Mouse (Mus musculus): Measurements from ENCODE around the gene Myl10. TPM values are rescaled to one million over a fixed set of nuclear protein-coding genes. Genes with fewer than 3 reads are reported as not detected.
A peak's percentile ranks its signal among the peaks of the same experiment; 100 is the strongest.

Gene Myl10
- total and polyA plus RNA-seq, 2 experiments from 2014 or later: not detected

DNA sequence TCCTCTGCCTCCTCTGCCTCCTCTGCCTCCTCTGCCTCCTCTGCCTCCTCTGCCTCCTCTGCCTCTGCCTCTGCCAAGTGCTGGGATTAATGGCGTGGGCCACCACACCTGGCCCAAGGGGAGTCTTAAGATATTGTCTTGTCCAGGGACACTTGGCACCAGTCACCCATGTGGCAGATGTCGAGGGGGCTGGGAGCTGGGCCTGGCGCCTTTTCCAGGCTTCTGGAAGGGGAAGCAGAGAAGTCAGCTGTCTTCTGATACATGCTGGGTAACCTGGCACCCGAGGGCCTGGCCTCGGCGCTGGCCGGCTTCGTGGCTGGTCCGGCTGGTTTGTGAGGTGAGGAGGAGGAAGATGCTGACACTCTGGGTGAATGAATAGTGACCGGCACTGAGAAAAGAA is 30.7 kb upstream of the Myl10 start:
- TF ChIP-seq CTCF (IDR thresholded peaks at IDR 0.05; ENCODE audit: low read depth): no peak
- ATAC-seq (no peak), DNase-seq (no peak)
- Histone ChIP-seq H3K27ac (ENCODE audit: low read depth, low read length) (no peak overlapping the region), H3K4me2 (ENCODE audit: low read depth) (no peak overlapping the region), H3K27me3 (ENCODE audit: insufficient read depth, low read length) (no peaks in the 10 kb centered on the region), H3K9ac (no peak overlapping the region), H3K4me1 (ENCODE audit: insufficient read depth) (no peaks in the 10 kb centered on the region), H3K9me3 (ENCODE audit: low read length) (no peaks in the 10 kb centered on the region), H3K36me3 (ENCODE audit: insufficient read depth) (no peaks in the 10 kb centered on the region), H3K4me3 (ENCODE audit: low read depth, low read length) (no peak overlapping the region)
- WGBS: 76% methylated on average over 10 of the region's 10 CpGs

DNA sequence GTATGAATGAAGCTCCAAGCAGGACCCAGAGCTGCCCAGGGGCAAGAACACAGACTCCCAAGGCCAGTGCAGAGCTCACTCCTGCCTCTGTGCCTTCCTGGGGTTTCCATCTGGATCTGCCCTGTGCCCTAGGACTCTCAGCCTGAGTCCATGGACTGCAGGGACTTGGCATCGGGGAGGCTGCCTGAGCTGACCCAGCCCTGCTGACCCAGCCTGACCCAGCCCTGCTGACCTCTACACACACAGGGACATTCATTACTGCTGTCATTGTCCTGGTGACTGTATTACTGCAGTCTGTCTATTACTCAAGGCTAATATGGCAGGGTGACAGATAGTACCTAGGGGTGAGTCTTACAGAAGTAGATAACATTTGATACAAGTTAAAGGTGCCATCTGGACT is 30.1 kb upstream of the Myl10 start:
- Histone ChIP-seq H3K9ac (no peak overlapping the region), H3K36me3 (ENCODE audit: insufficient read depth) (no peaks in the 10 kb centered on the region), H3K27ac (ENCODE audit: low read depth, low read length) (no peak overlapping the region), H3K27me3 (ENCODE audit: insufficient read depth, low read length) (no peaks in the 10 kb centered on the region), H3K9me3 (ENCODE audit: low read length) (no peaks in the 10 kb centered on the region), H3K4me1 (ENCODE audit: insufficient read depth) (no peaks in the 10 kb centered on the region), H3K4me2 (ENCODE audit: low read depth) (no peak overlapping the region), H3K4me3 (ENCODE audit: low read depth, low read length) (no peak overlapping the region)
- 75% methylated on average over 1 of the region's 1 CpGs for WGBS
- no peak for TF ChIP-seq CTCF (IDR thresholded peaks at IDR 0.05; ENCODE audit: low read depth)
- ATAC-seq (no peak), DNase-seq (no peak)

DNA sequence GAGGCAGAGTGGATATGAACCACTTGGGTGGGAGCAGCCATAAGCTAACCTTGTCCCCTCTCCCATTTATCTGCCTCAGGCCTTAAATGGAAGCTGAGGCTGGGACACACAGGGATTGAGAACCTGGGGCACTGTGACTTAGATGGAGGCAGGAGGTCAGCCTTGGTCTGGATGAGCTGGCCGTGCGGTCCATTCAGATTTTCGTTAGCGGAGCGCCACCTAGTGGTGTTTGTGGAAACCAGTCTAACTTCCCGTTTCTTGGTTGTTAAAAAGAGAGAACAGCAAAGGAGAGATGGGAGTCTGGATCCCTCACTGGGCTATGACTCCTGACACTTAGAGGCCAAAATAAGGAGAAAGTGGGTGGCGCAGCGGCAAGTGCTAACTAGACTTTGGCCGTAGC is 28.4 kb upstream of the Myl10 start:
- Histone ChIP-seq H3K4me2 (ENCODE audit: low read depth) (no peak overlapping the region), H3K36me3 (ENCODE audit: insufficient read depth) (no peaks in the 10 kb centered on the region), H3K4me1 (ENCODE audit: insufficient read depth) (no peaks in the 10 kb centered on the region), H3K27me3 (ENCODE audit: insufficient read depth, low read length) (no peaks in the 10 kb centered on the region), H3K27ac (ENCODE audit: low read depth, low read length) (no peak overlapping the region), H3K9ac (no peak overlapping the region), H3K4me3 (ENCODE audit: low read depth, low read length) (no peak overlapping the region), H3K9me3 (ENCODE audit: low read length) (no peaks in the 10 kb centered on the region)
- ATAC-seq: no peak; the same call in 1 of the 2 replicates
- WGBS: 8% methylated on average over 9 of the region's 9 CpGs
- peak; percentile 87 for TF ChIP-seq CTCF (IDR thresholded peaks at IDR 0.05; ENCODE audit: low read depth)
- DNase-seq: peak; percentile 80

DNA sequence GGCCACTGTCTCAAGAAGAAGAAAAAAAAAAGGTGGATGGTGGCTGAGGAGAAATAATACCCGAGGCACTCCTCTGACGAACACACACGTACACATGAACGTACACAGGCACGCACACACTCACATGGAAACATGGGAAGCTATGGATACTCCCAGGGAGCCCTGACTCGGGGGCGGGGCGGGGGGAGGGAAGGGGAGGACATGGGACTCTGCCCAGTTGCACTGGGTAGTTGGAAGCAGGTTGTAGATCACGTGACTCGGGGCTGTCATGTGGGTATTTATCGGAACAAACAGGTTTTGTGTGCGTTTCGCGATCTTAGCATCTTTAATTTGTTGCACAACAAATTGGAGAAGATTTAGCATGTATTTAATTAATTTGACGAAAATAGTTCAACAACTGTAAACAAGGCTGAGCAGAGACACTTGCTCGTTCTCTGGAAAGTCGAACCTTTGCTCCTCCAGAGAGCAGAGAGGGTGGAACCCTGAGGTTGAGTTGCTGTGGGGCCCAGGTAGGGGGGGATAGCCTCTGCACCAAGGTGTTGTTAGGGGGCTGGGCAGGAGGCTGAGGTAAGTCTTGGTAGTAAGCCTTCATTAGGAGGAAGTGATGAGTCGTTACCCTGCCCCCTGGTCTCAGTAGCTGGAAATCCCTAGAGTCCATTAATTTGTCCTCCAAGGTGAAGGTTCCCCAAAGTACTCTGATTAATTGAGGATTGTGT is 16.5 kb upstream of the Myl10 start:
- H3K9me3 ChIP-seq (ENCODE audit: low read length): no peaks in the 10 kb centered on the region
- TF ChIP-seq CTCF (IDR thresholded peaks at IDR 0.05; ENCODE audit: low read depth): no peak
- WGBS: 86% methylated on average over 18 of the region's 18 CpGs
- DNase-seq (no peak), ATAC-seq (no peak)
- H3K9ac ChIP-seq: no peak overlapping the region
- H3K4me2 ChIP-seq (ENCODE audit: low read depth): no peak overlapping the region
- no peaks in the 10 kb centered on the region for H3K27me3 ChIP-seq (ENCODE audit: insufficient read depth, low read length)
- H3K4me1 ChIP-seq (ENCODE audit: insufficient read depth): no peaks in the 10 kb centered on the region
- H3K36me3 ChIP-seq (ENCODE audit: insufficient read depth): no peaks in the 10 kb centered on the region
- no peak overlapping the region for H3K4me3 ChIP-seq (ENCODE audit: low read depth, low read length)
- no peak overlapping the region for H3K27ac ChIP-seq (ENCODE audit: low read depth, low read length)

DNA sequence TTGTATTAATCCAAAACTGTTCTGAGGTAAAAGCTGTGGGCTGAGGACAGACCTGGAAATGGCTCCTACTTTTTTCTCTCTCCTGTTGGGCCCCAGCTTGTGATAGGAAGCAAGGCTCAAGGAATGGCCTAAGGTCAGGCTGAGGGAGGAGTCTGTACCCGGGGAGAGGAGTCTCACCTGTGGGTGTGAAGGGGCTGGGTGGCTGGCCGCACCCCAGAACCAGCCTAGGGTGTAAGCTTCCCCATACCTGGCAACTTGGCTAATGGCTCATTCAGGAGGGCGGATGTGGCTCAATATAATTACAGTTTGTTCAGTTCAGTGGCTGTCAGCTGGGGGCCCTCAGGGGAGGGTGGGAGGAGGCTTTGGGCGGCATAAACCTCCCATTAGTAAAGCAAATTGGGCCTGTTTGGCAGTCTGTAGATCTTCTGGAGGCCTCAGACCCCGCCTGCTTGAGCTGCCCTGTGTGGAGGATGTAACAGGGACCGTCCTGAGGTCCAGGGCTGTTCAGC is 14.1 kb upstream of the Myl10 start:
- Histone ChIP-seq H3K27me3 (ENCODE audit: insufficient read depth, low read length) (no peaks in the 10 kb centered on the region), H3K9ac (no peak overlapping the region), H3K4me3 (ENCODE audit: low read depth, low read length) (no peak overlapping the region), H3K36me3 (ENCODE audit: insufficient read depth) (no peaks in the 10 kb centered on the region), H3K4me1 (ENCODE audit: insufficient read depth) (no peaks in the 10 kb centered on the region), H3K9me3 (ENCODE audit: low read length) (no peaks in the 10 kb centered on the region), H3K27ac (ENCODE audit: low read depth, low read length) (no peak overlapping the region), H3K4me2 (ENCODE audit: low read depth) (no peak overlapping the region)
- DNase-seq (no peak), ATAC-seq (no peak)
- WGBS: 68% methylated on average over 6 of the region's 6 CpGs
- TF ChIP-seq CTCF (IDR thresholded peaks at IDR 0.05; ENCODE audit: low read depth): no peak

DNA sequence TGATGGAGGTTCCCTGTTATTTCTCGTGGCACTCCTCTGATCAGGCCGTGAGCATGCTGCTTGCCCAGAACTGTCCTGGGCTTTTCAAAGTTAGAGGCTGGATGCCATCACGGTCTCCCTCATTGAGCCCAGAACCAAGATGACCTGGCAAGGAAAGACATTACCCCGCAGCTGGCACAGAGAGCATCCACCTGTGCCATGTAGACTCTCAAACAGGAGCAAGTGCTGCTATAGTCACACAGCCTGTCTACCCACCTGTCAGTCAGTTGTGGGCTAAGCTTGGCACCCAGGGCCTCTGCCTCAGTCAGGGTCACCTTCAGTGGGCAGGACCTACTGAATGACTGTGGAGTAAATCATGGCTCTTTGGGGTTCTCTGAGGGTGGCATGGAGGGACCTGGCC is 6.6 kb upstream of the Myl10 start:
- no peaks in the 10 kb centered on the region for H3K27me3 ChIP-seq (ENCODE audit: insufficient read depth, low read length)
- H3K4me1 ChIP-seq (ENCODE audit: insufficient read depth): no peaks in the 10 kb centered on the region
- no peaks in the 10 kb centered on the region for H3K9me3 ChIP-seq (ENCODE audit: low read length)
- ATAC-seq (no peak), DNase-seq (no peak)
- no peak overlapping the region for H3K27ac ChIP-seq (ENCODE audit: low read depth, low read length)
- no peak overlapping the region for H3K9ac ChIP-seq
- H3K4me2 ChIP-seq (ENCODE audit: low read depth): no peak overlapping the region
- 88% methylated on average over 4 of the region's 4 CpGs for WGBS
- no peak overlapping the region for H3K4me3 ChIP-seq (ENCODE audit: low read depth, low read length)
- no peaks in the 10 kb centered on the region for H3K36me3 ChIP-seq (ENCODE audit: insufficient read depth)
- TF ChIP-seq CTCF (IDR thresholded peaks at IDR 0.05; ENCODE audit: low read depth): no peak

DNA sequence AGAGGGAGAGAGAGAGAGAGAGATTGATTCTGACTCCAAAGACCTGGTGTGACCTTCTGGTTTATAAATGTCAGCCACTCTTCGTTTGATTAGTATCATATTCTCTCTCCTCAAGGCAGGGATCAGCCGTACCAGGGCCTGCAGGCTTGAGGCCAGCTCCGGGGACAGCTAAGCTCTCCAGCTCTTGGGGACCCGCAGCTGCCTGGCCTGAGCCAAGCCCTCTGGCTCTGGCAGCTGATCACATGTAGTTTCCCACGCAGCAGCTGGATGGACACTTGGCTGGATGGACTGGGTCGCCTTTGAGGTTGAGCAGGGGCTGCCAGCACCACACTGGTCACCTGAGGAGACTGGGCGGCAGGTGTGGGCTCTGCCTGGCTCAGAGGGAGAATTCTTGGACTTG is 5.4 kb upstream of the Myl10 start:
- H3K4me2 ChIP-seq (ENCODE audit: low read depth): no peak overlapping the region
- H3K4me3 ChIP-seq (ENCODE audit: low read depth, low read length): no peak overlapping the region
- H3K4me1 ChIP-seq (ENCODE audit: insufficient read depth): no peaks in the 10 kb centered on the region
- no peak for TF ChIP-seq CTCF (IDR thresholded peaks at IDR 0.05; ENCODE audit: low read depth)
- H3K9me3 ChIP-seq (ENCODE audit: low read length): no peaks in the 10 kb centered on the region
- H3K36me3 ChIP-seq (ENCODE audit: insufficient read depth): no peaks in the 10 kb centered on the region
- H3K27me3 ChIP-seq (ENCODE audit: insufficient read depth, low read length): no peaks in the 10 kb centered on the region
- no peak overlapping the region for H3K27ac ChIP-seq (ENCODE audit: low read depth, low read length)
- ATAC-seq (no peak), DNase-seq (no peak)
- 74% methylated on average over 7 of the region's 7 CpGs for WGBS
- H3K9ac ChIP-seq: no peak overlapping the region

All from forebrain, postnatal 0 days (tissue).